Mouse (Mus musculus) heart, embryonic 16.5 days (tissue): ENCODE results near the gene Tbc1d30. TPM values are rescaled to one million over a fixed set of nuclear protein-coding genes. Genes with fewer than 3 reads are reported as not detected.

Experiments
- ATAC-seq: fragments of 200-750 bp; cut with Nextera tagmentation; replicated peaks from 2 replicates; pipeline ENCODE4 v1.8.0; 2017; ENCODE audit warnings: moderate number of reproducible peaks; ENCODE audit not compliant: insufficient read depth, low FRiP score; ENCODE audit errors: extremely low read depth
- H3K27ac ChIP-seq: fragments of 300-500 bp; sonication (generic); 2 replicates; pipeline ENCODE4 v1.5.1; 2014; ENCODE audit warnings: mild to moderate bottlenecking, low read length, control low read depth, moderate library complexity
- H3K27me3 ChIP-seq: fragments of 300-500 bp; sonication (generic); 2 replicates; pipeline ENCODE4 v1.6.1; 2014; ENCODE audit warnings: low read length, mixed read lengths; ENCODE audit not compliant: control insufficient read depth, insufficient read depth
- H3K36me3 ChIP-seq: fragments of 300-500 bp; sonication (generic); 2 replicates; pipeline ENCODE4 v1.6.1; 2014; ENCODE audit not compliant: control insufficient read depth, insufficient read depth
- H3K4me1 ChIP-seq: fragments of 300-500 bp; sonication (generic); 2 replicates; pipeline ENCODE4 v1.6.1; 2014; ENCODE audit warnings: low read length, mixed read lengths; ENCODE audit not compliant: control insufficient read depth, insufficient read depth
- H3K4me2 ChIP-seq: fragments of 300-500 bp; sonication (generic); 2 replicates; pipeline ENCODE4 v1.6.1; 2014; ENCODE audit warnings: low read depth, mild to moderate bottlenecking, control low read depth, low read length
- H3K4me3 ChIP-seq: fragments of 300-500 bp; sonication (generic); 2 replicates; pipeline ENCODE4 v1.5.1; 2014; ENCODE audit warnings: mild to moderate bottlenecking, control low read depth, low read length
- H3K9ac ChIP-seq: fragments of 300-500 bp; sonication (generic); 2 replicates; pipeline ENCODE4 v1.6.1; 2014; ENCODE audit warnings: low read length, control low read depth
- H3K9me3 ChIP-seq: fragments of 300-500 bp; sonication (generic); replicated peaks from 2 replicates; pipeline ENCODE4 v1.6.1; 2016; ENCODE audit warnings: low read length; ENCODE audit not compliant: control insufficient read depth
- WGBS: fragments of 180-500 bp; shearing (Covaris S2); extraction: QIAGEN DNeasy Blood & Tissue Kit; methylation state at CpG from one replicate; pipeline ENCODE4 v1.1.7; 2014; 5-methylcytosine and 5-hydroxymethylcytosine counted together
- polyA plus RNA-seq: library from polyadenylated mRNA; unstranded; fragments of >200 nt; fragmentation: Nextera tagmentation; extraction: Ambion mirVana; gene quantifications from 2 replicates; pipeline ENCODE4 v1.2.1, GENCODE M21; 2015

Tbc1d30 gene
- polyA plus RNA-seq, 1 experiment from 2014 or later = 1.2 TPM

GRCm38 (mm10) chr10:121384710-121385109 is 33.6 kb upstream of the Tbc1d30 start:
- no peak for ATAC-seq
- no peaks in the 10 kb centered on the region for H3K9me3 ChIP-seq
- H3K4me2 ChIP-seq = no peak overlapping the region
- peaks cover 9% of the 10 kb centered on the region for H3K4me1 ChIP-seq
- H3K27ac ChIP-seq = no peak overlapping the region
- H3K36me3 ChIP-seq = peaks cover 52% of the 10 kb centered on the region
- H3K27me3 ChIP-seq = no peaks in the 10 kb centered on the region
- 90% methylated on average over 13 of the region's 13 CpGs for WGBS
- no peak overlapping the region for H3K4me3 ChIP-seq
- no peak overlapping the region for H3K9ac ChIP-seq

- H3K27ac ChIP-seq = no peak overlapping the region
- no peak overlapping the region for H3K4me3 ChIP-seq
- no peaks in the 10 kb centered on the region for H3K27me3 ChIP-seq
- WGBS = 83% methylated on average over 18 of the region's 18 CpGs
- H3K4me1 ChIP-seq = peaks cover 6% of the 10 kb centered on the region
- no peak overlapping the region for H3K9ac ChIP-seq
- H3K9me3 ChIP-seq = no peaks in the 10 kb centered on the region
- H3K4me2 ChIP-seq = no peak overlapping the region
- no peak for ATAC-seq
- peaks cover 61% of the 10 kb centered on the region for H3K36me3 ChIP-seq
These were observed 30.2 kb upstream of the Tbc1d30 start for GRCm38 (mm10) chr10:121381280-121381679.

- H3K4me3 ChIP-seq = no peak overlapping the region
- H3K27me3 ChIP-seq = no peaks in the 10 kb centered on the region
- 95% methylated on average over 3 of the region's 3 CpGs for WGBS
- no peak for ATAC-seq
- no peak overlapping the region for H3K4me2 ChIP-seq
- no peak overlapping the region for H3K27ac ChIP-seq
- H3K9me3 ChIP-seq = no peaks in the 10 kb centered on the region
- H3K36me3 ChIP-seq = peaks cover 57% of the 10 kb centered on the region
- no peaks in the 10 kb centered on the region; the same call in 1 of the 2 replicates for H3K4me1 ChIP-seq
- no peak overlapping the region for H3K9ac ChIP-seq
These were observed 28.3 kb upstream of the Tbc1d30 start for GRCm38 (mm10) chr10:121379387-121379786.

GRCm38 (mm10) chr10:121376530-121377271 is 25.6 kb upstream of the Tbc1d30 start:
- Histone ChIP-seq H3K4me3 (no peak overlapping the region), H3K36me3 (peaks cover 44% of the 10 kb centered on the region), H3K27me3 (no peaks in the 10 kb centered on the region), H3K4me1 (no peaks in the 10 kb centered on the region), H3K9me3 (no peaks in the 10 kb centered on the region), H3K27ac (no peak overlapping the region), H3K9ac (no peak overlapping the region), H3K4me2 (no peak overlapping the region)
- ATAC-seq = no peak
- WGBS = 88% methylated on average over 24 of the region's 24 CpGs

- no peak overlapping the region for H3K27ac ChIP-seq
- H3K9me3 ChIP-seq = no peaks in the 10 kb centered on the region
- ATAC-seq = no peak
- H3K9ac ChIP-seq = no peak overlapping the region
- no peaks in the 10 kb centered on the region for H3K4me1 ChIP-seq
- 69% methylated on average over 24 of the region's 24 CpGs for WGBS
- H3K27me3 ChIP-seq = no peaks in the 10 kb centered on the region
- H3K36me3 ChIP-seq = peaks cover 43% of the 10 kb centered on the region
- no peak overlapping the region for H3K4me3 ChIP-seq
- H3K4me2 ChIP-seq = no peak overlapping the region
These were observed 24.8 kb upstream of the Tbc1d30 start for GRCm38 (mm10) chr10:121375649-121376493.

- H3K9ac ChIP-seq = no peak overlapping the region
- 77% methylated on average over 17 of the region's 17 CpGs for WGBS
- H3K27me3 ChIP-seq = no peaks in the 10 kb centered on the region
- no peaks in the 10 kb centered on the region for H3K9me3 ChIP-seq
- no peak overlapping the region for H3K4me2 ChIP-seq
- no peak overlapping the region for H3K27ac ChIP-seq
- H3K4me1 ChIP-seq = no peaks in the 10 kb centered on the region
- peaks cover 39% of the 10 kb centered on the region for H3K36me3 ChIP-seq
- ATAC-seq = no peak
- H3K4me3 ChIP-seq = no peak overlapping the region
These were observed 23.9 kb upstream of the Tbc1d30 start for GRCm38 (mm10) chr10:121374693-121375620.

GRCm38 (mm10) chr10:121374013-121374412 is 22.9 kb upstream of the Tbc1d30 start:
- Histone ChIP-seq H3K27me3 (no peaks in the 10 kb centered on the region), H3K27ac (no peak overlapping the region), H3K9ac (no peak overlapping the region), H3K9me3 (no peaks in the 10 kb centered on the region), H3K4me1 (no peaks in the 10 kb centered on the region), H3K4me3 (no peak overlapping the region), H3K36me3 (peaks cover 30% of the 10 kb centered on the region), H3K4me2 (no peak overlapping the region)
- no peak for ATAC-seq
- 86% methylated on average over 12 of the region's 12 CpGs for WGBS

GRCm38 (mm10) chr10:121370777-121371176 is 19.7 kb upstream of the Tbc1d30 start:
- peaks cover 7% of the 10 kb centered on the region for H3K4me1 ChIP-seq
- H3K9me3 ChIP-seq = no peaks in the 10 kb centered on the region
- no peak overlapping the region for H3K27ac ChIP-seq
- no peak overlapping the region for H3K4me2 ChIP-seq
- H3K4me3 ChIP-seq = no peak overlapping the region
- no peaks in the 10 kb centered on the region for H3K27me3 ChIP-seq
- 91% methylated on average over 6 of the region's 6 CpGs for WGBS
- no peak for ATAC-seq
- H3K36me3 ChIP-seq = peaks cover 11% of the 10 kb centered on the region; the same call in 1 of the 2 replicates
- H3K9ac ChIP-seq = no peak overlapping the region
